Mouse (Mus musculus): ENCODE results near the gene Xpa. TPM values are rescaled to one million over a fixed set of nuclear protein-coding genes. Genes with fewer than 3 reads are reported as not detected.
A peak's percentile ranks its signal among the peaks of the same experiment; 100 is the strongest.

Gene Xpa
- polyA plus RNA-seq, 1 experiment, result 33.4 TPM

DNA sequence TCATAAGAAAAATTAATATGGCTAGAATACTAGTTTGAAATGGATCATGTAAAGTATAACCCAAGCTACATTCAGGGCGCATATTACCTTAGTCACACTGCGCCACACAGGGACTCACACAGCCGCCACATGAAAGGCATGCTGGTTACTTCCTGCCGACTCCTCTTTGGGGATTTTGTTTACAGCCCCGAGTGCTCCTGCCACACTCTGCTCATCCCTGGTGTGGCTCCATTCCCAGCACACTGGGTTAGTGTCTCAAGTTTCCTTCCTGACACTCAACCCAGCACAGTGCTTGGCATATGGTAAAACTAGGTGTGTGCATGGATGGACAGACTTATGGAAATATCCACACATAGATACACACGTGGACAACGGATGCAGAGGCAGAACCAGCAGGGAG, 13.9 kb downstream of the Xpa start:
- H3K4me3 ChIP-seq (ENCODE audit: control insufficient read depth, insufficient read depth, low read length), result no peak overlapping the region
- H3K4me1 ChIP-seq (replicated peaks; ENCODE audit: control insufficient read depth, insufficient read depth, low read length), result peaks cover 31% of the 10 kb centered on the region
- peak; percentile 36 for DNase-seq
- no peak overlapping the region for H3K27ac ChIP-seq (ENCODE audit: control insufficient read depth, insufficient read depth, low read length)
- no peaks in the 10 kb centered on the region for H3K27me3 ChIP-seq (ENCODE audit: control insufficient read depth, insufficient read depth, low read length)
- peaks cover 18% of the 10 kb centered on the region for H3K36me3 ChIP-seq (ENCODE audit: control insufficient read depth, insufficient read depth, low read length)
- WGBS, result 32% methylated on average over 7 of the region's 7 CpGs
- no peak for TF ChIP-seq POLR2A (IDR thresholded peaks at IDR 0.05; ENCODE audit: control insufficient read depth, extremely low read depth, insufficient read depth, low read length, poor library complexity)
- no peak for TF ChIP-seq CTCF (IDR thresholded peaks at IDR 0.05; ENCODE audit: borderline replicate concordance, control insufficient read depth, extremely low read depth, insufficient read depth, low read length, poor library complexity)

GRCm38 (mm10) chr4:46181168-46181567, 14.9 kb downstream of the Xpa start:
- TF ChIP-seq CTCF (IDR thresholded peaks at IDR 0.05; ENCODE audit: borderline replicate concordance, control insufficient read depth, extremely low read depth, insufficient read depth, low read length, poor library complexity), result no peak
- TF ChIP-seq POLR2A (IDR thresholded peaks at IDR 0.05; ENCODE audit: control insufficient read depth, extremely low read depth, insufficient read depth, low read length, poor library complexity), result no peak
- no peak for DNase-seq
- H3K36me3 ChIP-seq (ENCODE audit: control insufficient read depth, insufficient read depth, low read length), result peaks cover 19% of the 10 kb centered on the region
- 86% methylated on average over 6 of the region's 6 CpGs for WGBS
- no peak overlapping the region for H3K27ac ChIP-seq (ENCODE audit: control insufficient read depth, insufficient read depth, low read length)
- no peak overlapping the region for H3K4me3 ChIP-seq (ENCODE audit: control insufficient read depth, insufficient read depth, low read length)
- H3K4me1 ChIP-seq (replicated peaks; ENCODE audit: control insufficient read depth, insufficient read depth, low read length), result peaks cover 31% of the 10 kb centered on the region
- no peaks in the 10 kb centered on the region for H3K27me3 ChIP-seq (ENCODE audit: control insufficient read depth, insufficient read depth, low read length)

DNA sequence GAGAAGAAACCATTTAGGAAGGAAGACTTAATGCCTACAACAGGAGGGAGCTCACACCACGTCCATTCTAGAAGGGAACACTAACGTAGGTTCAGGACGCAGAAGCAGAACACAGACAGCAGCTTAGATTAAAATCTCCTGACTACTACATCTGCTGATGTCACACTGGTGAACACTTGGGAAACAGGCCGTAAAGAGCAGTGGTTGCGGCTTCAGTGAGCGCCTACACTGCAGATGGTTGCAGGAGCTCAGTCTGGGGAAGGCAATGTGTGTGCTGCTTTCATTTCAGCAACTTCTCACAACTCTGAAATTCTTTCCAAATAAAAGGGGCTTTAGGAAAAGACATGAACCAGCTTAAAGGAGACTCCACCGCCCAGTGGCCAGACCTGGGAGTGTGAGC, 18.6 kb downstream of the Xpa start:
- H3K27ac ChIP-seq (ENCODE audit: control insufficient read depth, insufficient read depth, low read length), result no peak overlapping the region
- no peak for DNase-seq
- no peak for TF ChIP-seq POLR2A (IDR thresholded peaks at IDR 0.05; ENCODE audit: control insufficient read depth, extremely low read depth, insufficient read depth, low read length, poor library complexity)
- TF ChIP-seq CTCF (IDR thresholded peaks at IDR 0.05; ENCODE audit: borderline replicate concordance, control insufficient read depth, extremely low read depth, insufficient read depth, low read length, poor library complexity), result no peak
- no peak overlapping the region for H3K4me3 ChIP-seq (ENCODE audit: control insufficient read depth, insufficient read depth, low read length)
- H3K27me3 ChIP-seq (ENCODE audit: control insufficient read depth, insufficient read depth, low read length), result no peaks in the 10 kb centered on the region
- H3K36me3 ChIP-seq (ENCODE audit: control insufficient read depth, insufficient read depth, low read length), result peaks cover 27% of the 10 kb centered on the region
- 96% methylated on average over 7 of the region's 7 CpGs for WGBS
- H3K4me1 ChIP-seq (replicated peaks; ENCODE audit: control insufficient read depth, insufficient read depth, low read length), result peaks cover 12% of the 10 kb centered on the region

GRCm38 (mm10) chr4:46177018-46177417, 19.1 kb downstream of the Xpa start:
- TF ChIP-seq CTCF (IDR thresholded peaks at IDR 0.05; ENCODE audit: borderline replicate concordance, control insufficient read depth, extremely low read depth, insufficient read depth, low read length, poor library complexity) (no peak), POLR2A (IDR thresholded peaks at IDR 0.05; ENCODE audit: control insufficient read depth, extremely low read depth, insufficient read depth, low read length, poor library complexity) (no peak)
- H3K4me1 ChIP-seq (replicated peaks; ENCODE audit: control insufficient read depth, insufficient read depth, low read length), result peaks cover 9% of the 10 kb centered on the region
- 98% methylated on average over 5 of the region's 5 CpGs for WGBS
- no peak overlapping the region for H3K27ac ChIP-seq (ENCODE audit: control insufficient read depth, insufficient read depth, low read length)
- no peak for DNase-seq
- H3K36me3 ChIP-seq (ENCODE audit: control insufficient read depth, insufficient read depth, low read length), result peaks cover 29% of the 10 kb centered on the region
- H3K4me3 ChIP-seq (ENCODE audit: control insufficient read depth, insufficient read depth, low read length), result no peak overlapping the region
- no peaks in the 10 kb centered on the region for H3K27me3 ChIP-seq (ENCODE audit: control insufficient read depth, insufficient read depth, low read length)

DNA sequence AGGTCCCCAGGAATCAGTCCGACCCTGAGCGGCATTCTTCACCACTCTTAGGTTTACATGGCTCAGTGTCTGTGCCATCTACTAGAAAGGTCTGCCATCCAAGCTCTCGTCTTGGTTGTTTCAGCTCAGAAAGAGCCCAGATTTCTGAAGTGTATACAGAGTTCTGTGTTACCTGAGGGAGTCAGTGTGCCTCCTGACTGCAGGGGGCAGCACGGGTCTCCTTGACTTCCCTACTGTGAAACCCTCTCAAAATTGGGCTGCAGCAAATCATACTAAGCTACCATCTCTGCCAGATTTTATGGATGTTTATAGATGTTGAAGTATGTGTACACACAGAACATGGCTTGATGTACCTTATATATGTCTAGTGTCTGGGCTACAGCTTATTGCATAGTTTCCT, 19.8 kb downstream of the Xpa start:
- H3K27me3 ChIP-seq (ENCODE audit: control insufficient read depth, insufficient read depth, low read length), result no peaks in the 10 kb centered on the region
- peak; percentile 35 for DNase-seq
- 90% methylated on average over 4 of the region's 4 CpGs for WGBS
- peaks cover 32% of the 10 kb centered on the region for H3K36me3 ChIP-seq (ENCODE audit: control insufficient read depth, insufficient read depth, low read length)
- H3K27ac ChIP-seq (ENCODE audit: control insufficient read depth, insufficient read depth, low read length), result no peak overlapping the region
- peaks cover 3% of the 10 kb centered on the region; the same call in 1 of the 2 replicates for H3K4me1 ChIP-seq (replicated peaks; ENCODE audit: control insufficient read depth, insufficient read depth, low read length)
- no peak overlapping the region for H3K4me3 ChIP-seq (ENCODE audit: control insufficient read depth, insufficient read depth, low read length)
- TF ChIP-seq POLR2A (IDR thresholded peaks at IDR 0.05; ENCODE audit: control insufficient read depth, extremely low read depth, insufficient read depth, low read length, poor library complexity) (no peak), CTCF (IDR thresholded peaks at IDR 0.05; ENCODE audit: borderline replicate concordance, control insufficient read depth, extremely low read depth, insufficient read depth, low read length, poor library complexity) (no peak)

- no peak overlapping the region for H3K27ac ChIP-seq (ENCODE audit: control insufficient read depth, insufficient read depth, low read length)
- H3K4me1 ChIP-seq (replicated peaks; ENCODE audit: control insufficient read depth, insufficient read depth, low read length), result no peaks in the 10 kb centered on the region
- H3K27me3 ChIP-seq (ENCODE audit: control insufficient read depth, insufficient read depth, low read length), result no peaks in the 10 kb centered on the region
- DNase-seq, result no peak
- peaks cover 62% of the 10 kb centered on the region for H3K36me3 ChIP-seq (ENCODE audit: control insufficient read depth, insufficient read depth, low read length)
- WGBS, result 79% methylated on average over 7 of the region's 7 CpGs
- TF ChIP-seq POLR2A (IDR thresholded peaks at IDR 0.05; ENCODE audit: control insufficient read depth, extremely low read depth, insufficient read depth, low read length, poor library complexity) (no peak), CTCF (IDR thresholded peaks at IDR 0.05; ENCODE audit: borderline replicate concordance, control insufficient read depth, extremely low read depth, insufficient read depth, low read length, poor library complexity) (no peak)
- H3K4me3 ChIP-seq (ENCODE audit: control insufficient read depth, insufficient read depth, low read length), result no peak overlapping the region
Observed at GRCm38 (mm10) chr4:46171761-46172160, 24.4 kb downstream of the Xpa start.

DNA sequence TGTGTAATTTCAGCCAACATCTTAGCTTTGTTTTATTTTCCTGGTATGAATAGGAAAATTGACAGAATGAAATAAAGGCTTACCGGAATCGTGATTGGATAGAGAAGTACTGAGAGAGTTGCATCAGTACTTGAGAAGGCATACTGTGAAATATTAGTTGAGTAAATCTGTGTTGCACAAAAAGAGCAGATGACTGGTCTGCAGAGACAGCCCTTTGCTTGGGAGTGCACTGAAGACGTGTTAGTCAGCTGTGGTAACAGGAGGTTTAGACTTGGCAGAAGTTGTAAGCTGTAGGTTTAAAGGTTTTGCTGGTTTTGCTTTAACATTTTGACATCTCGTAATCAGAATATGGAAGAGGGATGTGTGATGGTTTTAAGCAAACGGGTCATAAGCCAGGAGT, 30.3 kb downstream of the Xpa start:
- Histone ChIP-seq H3K4me1 (replicated peaks; ENCODE audit: control insufficient read depth, insufficient read depth, low read length) (peaks cover 4% of the 10 kb centered on the region), H3K36me3 (ENCODE audit: control insufficient read depth, insufficient read depth, low read length) (peaks cover 78% of the 10 kb centered on the region), H3K27me3 (ENCODE audit: control insufficient read depth, insufficient read depth, low read length) (no peaks in the 10 kb centered on the region), H3K4me3 (ENCODE audit: control insufficient read depth, insufficient read depth, low read length) (no peak overlapping the region), H3K27ac (ENCODE audit: control insufficient read depth, insufficient read depth, low read length) (no peak overlapping the region)
- no peak for DNase-seq
- no peak for TF ChIP-seq CTCF (IDR thresholded peaks at IDR 0.05; ENCODE audit: borderline replicate concordance, control insufficient read depth, extremely low read depth, insufficient read depth, low read length, poor library complexity)
- TF ChIP-seq POLR2A (IDR thresholded peaks at IDR 0.05; ENCODE audit: control insufficient read depth, extremely low read depth, insufficient read depth, low read length, poor library complexity), result no peak
- WGBS, result 98% methylated on average over 5 of the region's 5 CpGs
